Mouse (Mus musculus): ENCODE results near the gene Srsf3. TPM values are rescaled to one million over a fixed set of nuclear protein-coding genes. Genes with fewer than 3 reads are reported as not detected.
"Not testable (repeated sequence)": the region's sequence is repeated elsewhere in the genome, so short reads cannot be mapped to it uniquely, and the experiment has no call there.

Srsf3 gene
- polyA plus RNA-seq, 1 experiment from 2014 or later, result 372 TPM

- Histone ChIP-seq H3K9ac (no peak overlapping the region), H3K27me3 (replicated peaks) (0 out of 2 replicates have a peak, but pooled peaks cover 3% of the 10 kb centered on the region), H3K4me1 (peaks cover 37% of the 10 kb centered on the region), H3K36me3 (no peaks in the 10 kb centered on the region), H3K27ac (no peak overlapping the region), H3K9me3 (replicated peaks) (no peaks in the 10 kb centered on the region), H3K4me3 (no peak overlapping the region), H3K4me2 (no peak overlapping the region)
- no peak for ATAC-seq
Measured at GRCm38 (mm10) chr17:29020444-29020843, 12.0 kb upstream of the Srsf3 start.

GRCm38 (mm10) chr17:29022230-29022819 is 10.1 kb upstream of the Srsf3 start:
- 17% methylated on average over 15 of the region's 15 CpGs for WGBS (ENCODE audit: insufficient replicate concordance)
- 0 out of 2 replicates have a peak overlapping the region, but pooled peaks have one; percentile 15 for H3K9ac ChIP-seq
- H3K36me3 ChIP-seq, result no peaks in the 10 kb centered on the region
- H3K27ac ChIP-seq, result no peak overlapping the region
- H3K4me2 ChIP-seq, result peak overlapping the region; percentile 42
- no peaks in the 10 kb centered on the region for H3K9me3 ChIP-seq (replicated peaks)
- H3K4me1 ChIP-seq, result peaks cover 37% of the 10 kb centered on the region
- no peak overlapping the region for H3K4me3 ChIP-seq
- H3K27me3 ChIP-seq (replicated peaks), result 0 out of 2 replicates have a peak, but pooled peaks cover 3% of the 10 kb centered on the region
- ATAC-seq, result peak; percentile 53; the same call in 1 of the 2 replicates

GRCm38 (mm10) chr17:29023346-29023745 is 9.1 kb upstream of the Srsf3 start:
- no peaks in the 10 kb centered on the region for H3K36me3 ChIP-seq
- no peak overlapping the region for H3K4me3 ChIP-seq
- WGBS (ENCODE audit: insufficient replicate concordance), result 78% methylated on average over 6 of the region's 6 CpGs
- H3K4me1 ChIP-seq, result peaks cover 37% of the 10 kb centered on the region
- no peak for ATAC-seq
- H3K27ac ChIP-seq, result no peak overlapping the region
- peaks cover 3% of the 10 kb centered on the region; the same call in 1 of the 2 replicates for H3K27me3 ChIP-seq (replicated peaks)
- no peaks in the 10 kb centered on the region for H3K9me3 ChIP-seq (replicated peaks)
- no peak overlapping the region for H3K4me2 ChIP-seq
- H3K9ac ChIP-seq, result no peak overlapping the region

- Histone ChIP-seq H3K9me3 (replicated peaks) (no peaks in the 10 kb centered on the region), H3K36me3 (no peaks in the 10 kb centered on the region), H3K4me2 (peak overlapping the region; percentile 14; the same call in 1 of the 2 replicates), H3K27me3 (replicated peaks) (peaks cover 3% of the 10 kb centered on the region; the same call in 1 of the 2 replicates), H3K4me1 (peaks cover 37% of the 10 kb centered on the region), H3K9ac (no peak overlapping the region), H3K4me3 (no peak overlapping the region), H3K27ac (no peak overlapping the region)
- 52% methylated on average over 22 of the region's 22 CpGs for WGBS (ENCODE audit: insufficient replicate concordance)
- no peak for ATAC-seq
Measured at GRCm38 (mm10) chr17:29024047-29024892, 8.2 kb upstream of the Srsf3 start.

- Histone ChIP-seq H3K9me3 (replicated peaks) (no peaks in the 10 kb centered on the region), H3K9ac (no peak overlapping the region), H3K4me3 (no peak overlapping the region), H3K4me1 (peaks cover 30% of the 10 kb centered on the region), H3K27ac (no peak overlapping the region), H3K27me3 (replicated peaks) (peaks cover 3% of the 10 kb centered on the region; the same call in 1 of the 2 replicates), H3K4me2 (0 out of 2 replicates have a peak overlapping the region, but pooled peaks have one; percentile 14), H3K36me3 (no peaks in the 10 kb centered on the region)
- WGBS (ENCODE audit: insufficient replicate concordance), result 52% methylated on average over 10 of the region's 10 CpGs
- ATAC-seq, result no peak; the same call in 1 of the 2 replicates
Measured at GRCm38 (mm10) chr17:29024896-29025565, 7.4 kb upstream of the Srsf3 start.

GRCm38 (mm10) chr17:29026652-29027356 is 5.6 kb upstream of the Srsf3 start:
- no peaks in the 10 kb centered on the region for H3K36me3 ChIP-seq
- H3K9ac ChIP-seq, result no peak overlapping the region
- 61% methylated on average over 5 of the region's 5 CpGs for WGBS (ENCODE audit: insufficient replicate concordance)
- peaks cover 3% of the 10 kb centered on the region; the same call in 1 of the 2 replicates for H3K27me3 ChIP-seq (replicated peaks)
- H3K4me2 ChIP-seq, result no peak overlapping the region
- H3K27ac ChIP-seq, result no peak overlapping the region
- H3K4me3 ChIP-seq, result no peak overlapping the region
- peaks cover 34% of the 10 kb centered on the region for H3K4me1 ChIP-seq
- H3K9me3 ChIP-seq (replicated peaks), result no peaks in the 10 kb centered on the region
- ATAC-seq, result no peak

GRCm38 (mm10) chr17:29030321-29031034 is 1.9 kb upstream of the Srsf3 start:
- no peak for ATAC-seq
- H3K27me3 ChIP-seq (replicated peaks), result no peaks in the 10 kb centered on the region; the same call in 1 of the 2 replicates
- H3K36me3 ChIP-seq, result peaks cover 18% of the 10 kb centered on the region
- WGBS (ENCODE audit: insufficient replicate concordance), result 71% methylated on average over 6 of the region's 6 CpGs
- H3K4me3 ChIP-seq, result no peak overlapping the region
- peak overlapping the region; percentile 36; the same call in 1 of the 2 replicates for H3K27ac ChIP-seq
- peaks cover 23% of the 10 kb centered on the region for H3K4me1 ChIP-seq
- no peak overlapping the region for H3K4me2 ChIP-seq
- H3K9me3 ChIP-seq (replicated peaks), result no peaks in the 10 kb centered on the region
- no peak overlapping the region for H3K9ac ChIP-seq

GRCm38 (mm10) chr17:29031085-29031711 is 1.2 kb upstream of the Srsf3 start:
- 60% methylated on average over 7 of the region's 7 CpGs for WGBS (ENCODE audit: insufficient replicate concordance)
- Histone ChIP-seq H3K36me3 (peaks cover 26% of the 10 kb centered on the region), H3K4me1 (peaks cover 29% of the 10 kb centered on the region), H3K4me3 (peak overlapping the region; percentile 77), H3K4me2 (peak overlapping the region; percentile 80), H3K27ac (peak overlapping the region; percentile 96), H3K9ac (peak overlapping the region; percentile 95)
- H3K27me3 ChIP-seq (replicated peaks); ATAC-seq; H3K9me3 ChIP-seq (replicated peaks): not testable (repeated sequence)

- H3K9ac ChIP-seq, result peak overlapping the region; percentile 95
- H3K27me3 ChIP-seq (replicated peaks), result no peaks in the 10 kb centered on the region; the same call in 1 of the 2 replicates
- peak; percentile 41 for ATAC-seq
- peak overlapping the region; percentile 77 for H3K4me3 ChIP-seq
- H3K36me3 ChIP-seq, result peaks cover 32% of the 10 kb centered on the region
- H3K4me1 ChIP-seq, result peaks cover 36% of the 10 kb centered on the region
- no peaks in the 10 kb centered on the region for H3K9me3 ChIP-seq (replicated peaks)
- WGBS (ENCODE audit: insufficient replicate concordance), result under 1% methylated on average over 26 of the region's 26 CpGs
- H3K4me2 ChIP-seq, result peak overlapping the region; percentile 80
- peak overlapping the region; percentile 96 for H3K27ac ChIP-seq
Measured at GRCm38 (mm10) chr17:29031771-29032273, 606 bp upstream of the Srsf3 start.

GRCm38 (mm10) chr17:29033569-29034061 is 1.2 kb downstream of the Srsf3 start:
- Histone ChIP-seq H3K27me3 (replicated peaks) (no peaks in the 10 kb centered on the region), H3K36me3 (peaks cover 50% of the 10 kb centered on the region), H3K4me1 (peaks cover 50% of the 10 kb centered on the region), H3K27ac (peak overlapping the region; percentile 96), H3K4me3 (peak overlapping the region; percentile 77), H3K9me3 (replicated peaks) (no peaks in the 10 kb centered on the region), H3K4me2 (peak overlapping the region; percentile 89), H3K9ac (peak overlapping the region; percentile 95)
- WGBS (ENCODE audit: insufficient replicate concordance), result under 1% methylated on average over 6 of the region's 6 CpGs
- ATAC-seq, result no peak
